Mouse (Mus musculus): ENCODE data around the gene Cdk5r2.

Gene Cdk5r2

DNA sequence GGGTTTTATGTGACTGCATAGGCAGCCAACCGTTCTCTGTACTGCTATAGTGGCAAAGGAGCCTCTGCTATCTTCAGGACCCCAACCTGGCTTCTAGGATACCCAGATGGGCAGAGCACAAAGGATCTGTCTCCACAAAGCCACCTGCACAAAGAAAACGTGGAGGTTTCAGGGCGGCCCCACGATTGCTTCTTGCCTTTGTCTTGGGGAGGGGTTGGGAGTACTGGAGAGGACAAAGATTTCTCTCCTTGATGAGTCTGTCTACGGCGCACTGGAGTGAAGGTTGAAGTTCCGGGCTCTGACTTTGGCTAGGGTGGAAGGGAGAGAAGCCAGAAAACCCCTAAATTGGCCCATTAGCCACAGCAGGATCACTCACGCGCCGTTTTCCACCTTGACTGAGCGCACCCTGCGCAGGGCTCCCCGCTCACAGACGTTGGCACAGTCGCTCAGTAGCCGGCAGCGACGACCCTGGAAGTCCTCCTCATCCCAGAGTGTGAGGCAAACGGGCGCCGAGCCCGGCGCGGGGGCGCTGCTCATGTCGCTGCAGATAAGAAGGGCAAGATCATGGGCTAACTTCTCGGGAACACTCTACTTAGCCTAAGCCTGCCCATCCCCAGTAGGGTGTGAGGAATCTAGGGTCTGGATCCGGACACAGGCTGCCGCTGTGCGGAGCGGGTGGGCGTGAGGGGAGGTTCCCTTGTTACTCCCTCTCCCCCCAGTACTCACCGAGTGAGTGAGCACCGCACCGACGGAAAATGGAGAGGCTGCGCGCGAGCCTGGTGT, 37.8 kb downstream of the Cdk5r2 start:
- DNase-seq (ENCODE audit: low spot score), result no peak

DNA sequence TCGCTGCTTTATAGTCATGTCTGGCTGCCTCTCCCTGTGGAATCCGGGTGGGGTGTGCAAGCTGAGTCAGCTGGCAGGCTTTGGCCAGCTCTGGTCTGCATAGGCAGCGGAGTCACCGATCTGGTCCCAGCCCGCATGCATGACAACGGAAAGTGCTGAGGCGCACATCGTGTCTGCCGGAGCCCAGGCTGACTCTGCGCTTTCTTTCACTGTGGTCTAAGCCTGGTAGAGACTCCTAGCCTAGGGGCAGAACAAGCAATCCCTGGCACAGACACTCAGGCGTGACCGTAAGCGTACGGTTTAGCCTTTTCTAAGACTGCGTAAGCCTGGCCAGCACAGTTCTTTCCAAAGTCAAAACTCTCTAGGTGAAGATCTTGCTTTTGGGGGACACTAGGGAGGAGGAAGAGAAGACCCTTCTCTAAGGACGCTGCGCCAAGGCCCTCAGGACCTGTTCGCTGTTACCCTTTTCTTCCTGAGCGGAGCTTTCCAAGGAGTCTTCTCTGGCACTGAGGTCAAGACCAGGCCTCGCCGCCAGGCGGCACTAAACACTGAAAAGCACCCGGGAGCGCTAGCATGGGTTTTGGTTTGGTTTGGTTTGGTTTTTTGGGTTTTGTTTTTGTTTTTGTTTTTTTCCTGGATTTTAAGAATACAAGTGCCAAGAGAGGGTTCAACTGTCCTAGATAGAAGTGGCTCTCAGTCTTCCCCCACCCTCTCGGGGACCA, 38.6 kb downstream of the Cdk5r2 start, which contains the start of gene Cryba2:
TSS of gene Cryba2 (minus strand) at position 10 of the 722 bp plus-strand sequence.
- DNase-seq (ENCODE audit: low spot score), result peak; percentile 80

DNA sequence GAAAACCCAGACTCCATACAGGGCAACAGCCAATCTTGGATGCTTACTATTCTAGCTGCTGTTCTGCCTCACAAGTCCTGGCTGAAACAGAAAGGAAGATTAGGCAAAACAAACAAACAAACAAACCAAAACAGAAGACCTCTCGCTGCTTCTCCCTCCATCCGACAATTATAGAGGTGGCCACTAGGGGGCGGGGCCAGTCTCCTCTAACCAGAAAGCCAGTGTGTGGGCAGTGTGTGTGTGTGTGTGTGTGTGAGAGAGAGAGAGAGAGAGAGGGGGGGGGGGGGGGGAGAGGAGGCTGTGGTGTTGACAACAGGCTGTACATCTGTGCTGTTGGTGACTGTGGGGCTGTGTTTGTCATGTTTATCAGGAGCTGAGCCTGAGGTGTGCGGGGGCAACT, 40.2 kb downstream of the Cdk5r2 start:
- DNase-seq (ENCODE audit: low spot score), result peak; percentile 81

DNA sequence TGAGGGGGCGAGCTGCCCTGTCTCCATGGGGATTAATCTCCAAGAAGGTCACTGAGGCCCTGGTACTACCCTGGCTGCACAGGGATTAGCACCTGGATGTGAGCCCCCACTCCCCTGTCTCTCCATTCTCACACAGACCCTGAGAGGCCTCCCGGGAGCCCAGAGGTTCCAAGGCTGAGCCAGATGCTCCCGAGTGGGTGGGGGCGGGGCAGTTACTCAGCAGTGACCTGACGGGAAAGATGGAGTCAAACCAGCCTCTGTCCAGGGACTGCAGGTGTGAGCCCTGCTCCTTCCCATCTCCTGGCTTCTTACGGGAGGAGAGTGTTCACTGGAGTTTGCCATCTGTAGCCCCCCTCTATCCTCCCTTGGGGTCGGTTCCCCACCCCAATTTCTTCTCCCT, 43.2 kb downstream of the Cdk5r2 start:
- DNase-seq (ENCODE audit: low spot score), result no peak

DNA sequence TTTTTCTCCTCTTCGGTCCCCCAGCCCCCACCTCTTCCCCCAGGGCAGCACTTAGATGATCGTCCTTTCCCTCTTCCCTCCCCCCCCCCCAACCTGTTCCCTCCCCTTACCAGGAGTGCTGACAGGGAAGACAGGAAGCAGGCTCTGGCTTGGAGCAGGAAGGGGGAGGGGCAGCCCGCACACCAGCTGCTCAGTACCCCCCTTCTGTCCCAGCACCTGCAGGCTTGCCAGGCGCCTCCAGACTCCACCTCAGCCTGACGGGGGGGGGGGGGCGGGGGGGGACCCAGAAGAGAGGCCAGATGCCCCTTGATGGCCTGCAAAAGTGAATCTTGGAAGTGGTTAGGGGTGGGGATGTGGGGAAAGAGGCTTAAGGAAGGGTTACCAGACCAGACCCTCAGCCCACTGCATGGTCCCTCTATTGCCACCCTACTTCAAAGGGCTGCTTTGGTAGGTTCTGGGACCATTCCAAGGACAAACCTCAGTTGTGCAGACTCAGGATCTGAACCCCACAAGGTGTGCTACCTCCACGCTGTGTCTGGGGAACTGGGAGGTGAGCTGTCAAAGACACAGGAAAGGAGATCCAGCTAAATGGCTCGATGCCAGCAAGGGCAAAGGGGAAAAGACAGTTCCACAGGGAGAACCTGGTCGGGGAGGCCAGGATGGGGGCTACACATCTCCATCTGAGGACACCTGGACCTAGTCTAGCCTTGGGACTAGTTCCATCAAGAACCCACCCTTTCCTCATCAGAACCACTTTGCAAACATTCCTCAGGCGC, 44.1 kb downstream of the Cdk5r2 start:
- DNase-seq (ENCODE audit: low spot score), result no peak

DNA sequence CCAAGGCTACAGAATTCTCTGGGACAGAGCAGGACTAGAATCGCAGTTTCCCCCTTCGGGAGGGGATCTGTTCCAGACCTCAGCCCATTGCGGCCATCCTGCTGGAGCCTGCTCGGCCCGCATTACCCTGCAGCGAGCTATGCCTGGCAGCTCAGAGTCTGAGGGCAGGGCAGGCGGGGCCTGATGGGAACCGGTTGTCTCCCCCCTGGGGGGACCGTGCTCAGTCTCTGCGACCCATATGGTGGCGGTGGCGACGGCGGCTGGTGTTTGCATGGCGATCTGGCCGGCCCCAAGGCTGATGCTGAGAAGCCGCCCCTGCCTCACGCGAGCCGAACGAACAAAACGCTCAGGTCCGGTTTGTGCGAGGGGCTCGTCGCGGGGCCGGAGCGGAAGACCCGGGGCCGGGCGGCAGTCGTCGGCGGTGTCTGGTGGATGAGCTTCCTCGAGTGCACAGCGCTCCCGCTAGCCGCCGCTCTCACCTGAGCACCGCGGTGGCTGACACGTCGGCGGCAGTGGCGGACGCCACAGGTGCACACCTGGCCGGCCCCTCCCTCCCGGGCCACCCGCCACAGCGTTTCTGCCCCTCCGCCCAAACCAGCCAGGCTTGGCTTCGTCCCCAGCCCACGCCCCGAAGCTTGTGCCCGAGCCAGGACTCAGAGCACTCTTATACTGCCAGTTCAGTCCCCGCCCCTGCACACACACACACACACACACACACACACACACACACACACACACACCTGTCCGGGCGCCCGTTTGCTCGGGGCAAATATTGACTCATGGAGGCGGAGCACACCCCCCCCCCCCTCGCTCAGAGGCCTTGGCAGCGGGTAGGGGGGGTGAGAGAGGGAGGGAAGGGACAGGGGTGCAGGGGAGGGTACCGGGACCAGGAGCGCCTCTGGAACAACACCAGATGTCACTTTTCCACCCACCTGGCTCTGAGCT, 45.9 kb downstream of the Cdk5r2 start:
- no peak for DNase-seq (ENCODE audit: low spot score)

DNA sequence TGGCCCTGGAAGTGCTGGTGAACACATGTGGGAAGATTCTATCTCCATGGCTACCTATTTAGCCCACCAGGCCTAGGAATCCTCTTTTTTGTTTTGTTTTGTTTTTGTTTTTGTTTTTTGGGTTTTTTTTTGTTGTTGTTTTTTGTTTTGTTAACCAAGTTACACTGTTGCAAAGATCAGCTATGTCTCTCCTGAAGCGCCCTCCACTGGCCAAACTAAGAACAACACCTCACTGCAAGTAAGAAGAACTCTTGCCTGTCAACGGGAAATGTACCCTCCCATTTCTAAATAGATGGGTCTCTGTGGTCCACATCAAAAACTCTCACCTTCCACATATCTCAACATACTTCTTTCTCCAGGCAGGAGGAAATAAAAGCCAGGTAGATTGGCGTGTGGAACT, 47.0 kb downstream of the Cdk5r2 start:
- DNase-seq (ENCODE audit: low spot score), result peak; percentile 73

DNA sequence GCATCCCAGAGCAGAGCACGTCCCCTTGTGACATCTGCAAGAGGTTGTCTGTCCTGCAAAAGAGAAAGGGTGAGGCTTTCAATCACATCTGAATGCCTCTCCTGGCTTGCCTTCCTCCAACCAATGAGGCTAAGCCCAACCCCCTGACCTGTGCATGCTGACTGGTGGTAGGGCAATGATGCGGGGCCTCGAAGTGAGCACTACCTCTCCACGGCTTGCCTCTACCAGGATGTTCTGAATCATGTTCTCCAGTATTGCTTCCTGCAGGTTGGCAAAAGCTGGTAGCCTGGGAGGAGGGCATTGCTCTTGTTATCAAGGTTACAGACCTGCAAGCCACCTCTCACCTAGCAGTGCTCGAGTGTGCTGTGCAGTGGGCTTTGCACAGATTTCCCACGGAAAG, 47.5 kb downstream of the Cdk5r2 start:
- DNase-seq (ENCODE audit: low spot score), result no peak

Data from retina, embryonic 14.5 days (tissue).